Mouse (Mus musculus): ENCODE results near the gene Nfatc2ip.
"Not testable (repeated sequence)": the region's sequence is repeated elsewhere in the genome, so short reads cannot be mapped to it uniquely, and the experiment has no call there.

Gene Nfatc2ip

GRCm38 (mm10) chr7:126408686-126409085, 12.1 kb upstream of the Nfatc2ip start:
- no peak for DNase-seq (ENCODE audit: low read depth, low spot score)

- DNase-seq (ENCODE audit: low read depth, low spot score), result not testable (repeated sequence)
Measured at GRCm38 (mm10) chr7:126402518-126402917, 6.0 kb upstream of the Nfatc2ip start.

GRCm38 (mm10) chr7:126399548-126399947, 3.0 kb upstream of the Nfatc2ip start:
- no peak for DNase-seq (ENCODE audit: low read depth, low spot score)

GRCm38 (mm10) chr7:126397822-126398221, 1.3 kb upstream of the Nfatc2ip start:
- no peak for DNase-seq (ENCODE audit: low read depth, low spot score)

- DNase-seq (ENCODE audit: low read depth, low spot score), result no peak
Measured at GRCm38 (mm10) chr7:126397221-126397620, 684 bp upstream of the Nfatc2ip start.

GRCm38 (mm10) chr7:126392086-126392884, 4.3 kb downstream of the Nfatc2ip start:
- peak; percentile 81 for DNase-seq (ENCODE audit: low read depth, low spot score)

- DNase-seq (ENCODE audit: low read depth, low spot score), result no peak
Measured at GRCm38 (mm10) chr7:126388185-126388584, 8.4 kb downstream of the Nfatc2ip start.

- DNase-seq (ENCODE audit: low read depth, low spot score), result no peak
Measured at GRCm38 (mm10) chr7:126383565-126383964, 13.0 kb downstream of the Nfatc2ip start.

- peak; percentile 92 for DNase-seq (ENCODE audit: low read depth, low spot score)
Measured at GRCm38 (mm10) chr7:126377278-126378158, 19.0 kb downstream of the Nfatc2ip start, which contains the start of gene Spns1. TSS of gene Spns1 (minus strand) at chr7:126377450.

GRCm38 (mm10) chr7:126376903-126377277, 19.6 kb downstream of the Nfatc2ip start:
- no peak for DNase-seq (ENCODE audit: low read depth, low spot score)

- no peak for DNase-seq (ENCODE audit: low read depth, low spot score)
Measured at GRCm38 (mm10) chr7:126375012-126375411, 21.5 kb downstream of the Nfatc2ip start.

GRCm38 (mm10) chr7:126374526-126374925, 22.0 kb downstream of the Nfatc2ip start:
- DNase-seq (ENCODE audit: low read depth, low spot score), result no peak

- no peak for DNase-seq (ENCODE audit: low read depth, low spot score)
Measured at GRCm38 (mm10) chr7:126373007-126373406, 23.5 kb downstream of the Nfatc2ip start.

- no peak for DNase-seq (ENCODE audit: low read depth, low spot score)
Measured at GRCm38 (mm10) chr7:126369393-126369792, 27.1 kb downstream of the Nfatc2ip start, which contains the start of gene Lat. TSS of gene Lat (minus strand) at chr7:126369570.

GRCm38 (mm10) chr7:126368367-126368766, 28.2 kb downstream of the Nfatc2ip start:
- no peak for DNase-seq (ENCODE audit: low read depth, low spot score)

- no peak for DNase-seq (ENCODE audit: low read depth, low spot score)
Measured at GRCm38 (mm10) chr7:126367636-126368035, 28.9 kb downstream of the Nfatc2ip start.

- DNase-seq (ENCODE audit: low read depth, low spot score), result no peak
Measured at GRCm38 (mm10) chr7:126363038-126363437, 33.5 kb downstream of the Nfatc2ip start.

GRCm38 (mm10) chr7:126359049-126359448, 37.5 kb downstream of the Nfatc2ip start:
- no peak for DNase-seq (ENCODE audit: low read depth, low spot score)

- DNase-seq (ENCODE audit: low read depth, low spot score), result no peak
Measured at GRCm38 (mm10) chr7:126358413-126358812, 38.1 kb downstream of the Nfatc2ip start.

GRCm38 (mm10) chr7:126357838-126358237, 38.7 kb downstream of the Nfatc2ip start:
- no peak for DNase-seq (ENCODE audit: low read depth, low spot score)

GRCm38 (mm10) chr7:126356793-126357591, 39.5 kb downstream of the Nfatc2ip start:
- no peak for DNase-seq (ENCODE audit: low read depth, low spot score)

Data from WW6 (cell line).